Mouse (Mus musculus) small intestine, adult 2 months (tissue): ENCODE measurements at regions not wholly inside any gene's neighbourhood (a gene's known extent, or its start where the extent isn't known, plus 50 kb on each side); places are given as distances from the start of the nearest gene placed in this dataset.

Source experiments
- CTCF ChIP-seq: fragments of 200-500 bp; IDR thresholded peaks from 2 replicates; pipeline ENCODE4 v1.5.1; 2012; ENCODE audit warnings: low read depth, mild to moderate bottlenecking, control low read depth, inconsistent platforms, low read length, moderate library complexity, mixed read lengths; ENCODE audit not compliant: insufficient replicate concordance, insufficient read length; ENCODE audit errors: extremely low read depth
- POLR2A ChIP-seq: fragments of 200-500 bp; IDR thresholded peaks from 2 replicates; pipeline ENCODE4 v1.6.1; 2012; ENCODE audit warnings: low read depth, mild to moderate bottlenecking, control low read depth, inconsistent platforms, low read length, moderate library complexity

- TF ChIP-seq CTCF (no peak), POLR2A (no peak)
These were observed 103.3 kb upstream of the Tnfaip3 start for GRCm38 (mm10) chr10:19118569-19119280.
